Mouse (Mus musculus) spleen, adult 2 months (tissue): ENCODE results near the gene Gga1. TPM values are rescaled to one million over a fixed set of nuclear protein-coding genes. Genes with fewer than 3 reads are reported as not detected.
A peak's percentile ranks its signal among the peaks of the same experiment; 100 is the strongest.

Experiments used
- DNase-seq, 2 experiments: peaks; one replicate each; pipeline versions ENCODE4 v3.0.0 to v3.0.0-alpha.2; 2012 to 2021; ENCODE audit warnings: low spot score in 2 of 2, low read depth in 1 of 2
- H3K27ac ChIP-seq: fragments of 200-500 bp; 2 replicates; pipeline ENCODE4 v1.5.1; 2012; ENCODE audit warnings: low read length, inconsistent platforms; ENCODE audit not compliant: insufficient read depth
- H3K27me3 ChIP-seq: fragments of 200-500 bp; 2 replicates; pipeline ENCODE4 v1.6.1; 2012; ENCODE audit warnings: mild to moderate bottlenecking, moderate library complexity, low read length, inconsistent platforms; ENCODE audit not compliant: control insufficient read depth, insufficient read depth
- H3K36me3 ChIP-seq: fragments of 200-500 bp; 2 replicates; pipeline ENCODE4 v1.6.1; 2012; ENCODE audit warnings: mild to moderate bottlenecking, low read length, inconsistent platforms; ENCODE audit not compliant: control insufficient read depth, insufficient read depth
- H3K4me1 ChIP-seq: fragments of 200-500 bp; 2 replicates; pipeline ENCODE4 v1.6.1; 2011; ENCODE audit warnings: inconsistent platforms; ENCODE audit not compliant: control insufficient read depth, insufficient read depth, insufficient read length
- H3K4me3 ChIP-seq: fragments of 200-500 bp; 2 replicates; pipeline ENCODE4 v1.5.1; 2011; ENCODE audit warnings: mild to moderate bottlenecking, inconsistent platforms; ENCODE audit not compliant: insufficient read depth, insufficient read length; ENCODE audit errors: extremely low read depth
- CTCF ChIP-seq: fragments of 200-500 bp; IDR thresholded peaks from 2 replicates; pipeline ENCODE4 v1.5.1; 2011; ENCODE audit warnings: mild to moderate bottlenecking, inconsistent platforms; ENCODE audit not compliant: insufficient read depth, insufficient read length, insufficient replicate concordance; ENCODE audit errors: extremely low read depth
- POLR2A ChIP-seq: fragments of 200-500 bp; IDR thresholded peaks from 2 replicates; pipeline ENCODE4 v1.6.1; 2011; ENCODE audit warnings: low read depth, low read length, inconsistent platforms
- WGBS: fragments of 180-500 bp; shearing (Covaris S2); methylation state at CpG from one replicate; pipeline ENCODE4 v1.1.7; 2018; 5-methylcytosine and 5-hydroxymethylcytosine counted together
- polyA plus RNA-seq: library from polyadenylated mRNA; depleted of rRNA; stranded (reverse); fragments of >200 nt; gene quantifications from 2 replicates; pipeline ENCODE4 v1.2.3, GENCODE M21; 2012

Gene Gga1
- polyA plus RNA-seq, 1 experiment = 70.2 TPM

DNA sequence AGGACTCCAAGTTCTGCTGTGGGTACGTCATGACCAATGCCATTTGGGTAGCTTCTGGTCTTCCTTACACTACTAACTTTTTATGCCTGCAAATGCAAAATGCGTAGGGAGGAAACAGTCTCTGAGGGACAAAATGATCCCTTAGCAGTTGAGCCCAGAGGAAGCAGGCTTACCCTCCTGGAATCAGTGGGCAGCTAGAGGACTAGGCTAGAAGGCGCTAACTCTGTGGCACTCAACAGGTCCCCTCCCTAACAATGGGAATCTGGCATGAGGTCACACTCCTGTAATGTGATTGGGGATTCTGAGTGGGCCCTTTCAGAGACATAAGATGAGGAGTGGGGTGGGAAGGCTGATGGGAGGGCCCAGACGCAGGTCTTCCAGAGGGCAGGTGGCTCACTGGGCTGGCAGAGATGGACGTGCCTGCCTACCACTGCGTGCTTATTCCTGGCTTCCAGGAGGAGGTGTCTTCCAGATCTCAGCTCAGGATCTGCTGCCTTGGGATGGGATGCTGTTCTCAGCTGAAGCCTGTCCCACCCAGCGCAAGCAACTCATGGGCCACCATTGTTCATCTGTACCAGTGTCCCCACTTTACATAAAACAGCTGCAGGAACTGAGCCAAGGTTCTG, 53.9 kb downstream of the Gga1 start:
- Histone ChIP-seq H3K27me3 (no peaks in the 10 kb centered on the region), H3K36me3 (no peaks in the 10 kb centered on the region), H3K4me1 (peaks cover 12% of the 10 kb centered on the region; the same call in 1 of the 2 replicates), H3K4me3 (no peak overlapping the region), H3K27ac (no peak overlapping the region)
- 96% methylated on average over 7 of the region's 7 CpGs for WGBS
- TF ChIP-seq POLR2A (no peak), CTCF (no peak)
- DNase-seq = no peak

GRCm38 (mm10) chr15:78931577-78931976, 54.6 kb downstream of the Gga1 start:
- peak; percentile 71 to 76 for DNase-seq
- Histone ChIP-seq H3K27me3 (no peaks in the 10 kb centered on the region), H3K27ac (no peak overlapping the region), H3K36me3 (no peaks in the 10 kb centered on the region), H3K4me3 (no peak overlapping the region), H3K4me1 (peaks cover 6% of the 10 kb centered on the region; the same call in 1 of the 2 replicates)
- TF ChIP-seq POLR2A = no peak
- peak; percentile 78; the same call in 1 of the 2 replicates for TF ChIP-seq CTCF
- 5% methylated on average over 3 of the region's 3 CpGs for WGBS

DNA sequence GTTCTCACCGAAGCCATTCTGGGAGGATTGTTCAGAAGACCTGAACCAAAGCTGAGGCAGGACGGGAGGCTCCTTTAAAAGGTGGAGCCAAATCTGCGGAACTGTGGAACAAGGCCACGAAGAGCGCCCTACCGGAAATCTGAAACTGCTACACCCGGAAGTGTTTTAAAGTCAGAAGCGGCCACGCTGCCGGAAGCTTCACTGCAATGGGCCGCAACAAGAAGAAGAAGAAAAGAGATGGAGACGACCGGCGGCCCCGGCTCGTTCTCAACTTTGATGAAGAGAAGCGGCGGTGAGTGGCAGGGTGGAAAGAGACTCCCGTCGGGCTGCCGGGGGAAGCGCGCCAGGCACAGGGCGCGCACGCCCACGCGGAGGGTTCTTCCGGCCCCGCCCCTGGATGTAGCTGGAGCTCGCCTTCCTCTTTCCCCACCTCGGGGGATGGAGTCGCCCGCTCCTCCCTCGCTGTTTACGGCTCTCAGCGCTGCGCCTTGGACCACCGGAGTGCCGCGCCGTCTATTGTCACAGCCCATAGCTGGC, 57.9 kb downstream of the Gga1 start, which contains the start of gene Nol12:
TSS of gene Nol12 (plus strand) at position 150 of the 537 bp plus-strand sequence.
- DNase-seq = peak; percentile 75 to 90
- Histone ChIP-seq H3K27ac (peak within 1 kb of the TSS; percentile 95), H3K36me3 (peaks cover 15% of the 10 kb centered on the region), H3K27me3 (no peaks in the 10 kb centered on the region), H3K4me3 (peak within 1 kb of the TSS; percentile 82), H3K4me1 (no peaks in the 10 kb centered on the region; the same call in 1 of the 2 replicates)
- under 1% methylated on average over 42 of the region's 42 CpGs for WGBS
- TF ChIP-seq CTCF = peak; percentile 9; the same call in 1 of the 2 replicates
- no peak; the same call in 1 of the 2 replicates for TF ChIP-seq POLR2A

DNA sequence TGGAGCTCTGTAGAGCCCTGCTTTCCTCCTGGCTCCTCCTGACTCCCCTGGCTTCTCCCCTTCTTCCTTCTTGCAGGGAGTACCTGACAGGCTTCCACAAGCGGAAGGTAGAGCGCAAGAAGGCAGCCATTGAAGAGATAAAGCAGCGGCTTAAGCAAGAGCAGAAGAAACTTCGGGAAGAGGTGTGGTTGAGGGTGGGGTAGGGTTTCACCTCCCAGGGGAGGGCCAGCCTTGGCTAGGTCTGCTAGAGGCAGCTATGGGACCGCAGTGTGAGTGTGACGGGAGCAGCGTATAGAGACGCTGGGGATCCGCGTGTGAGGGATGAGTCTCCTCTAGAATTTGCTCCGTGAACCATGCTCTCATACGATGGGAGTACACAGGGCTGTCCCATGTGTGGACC, 59.4 kb downstream of the Gga1 start:
- H3K27ac ChIP-seq = no peak overlapping the region
- no peaks in the 10 kb centered on the region for H3K27me3 ChIP-seq
- H3K4me1 ChIP-seq = no peaks in the 10 kb centered on the region; the same call in 1 of the 2 replicates
- no peak for DNase-seq
- peaks cover 23% of the 10 kb centered on the region for H3K36me3 ChIP-seq
- WGBS = 91% methylated on average over 12 of the region's 12 CpGs
- no peak for TF ChIP-seq POLR2A
- TF ChIP-seq CTCF = no peak
- no peak overlapping the region for H3K4me3 ChIP-seq

DNA sequence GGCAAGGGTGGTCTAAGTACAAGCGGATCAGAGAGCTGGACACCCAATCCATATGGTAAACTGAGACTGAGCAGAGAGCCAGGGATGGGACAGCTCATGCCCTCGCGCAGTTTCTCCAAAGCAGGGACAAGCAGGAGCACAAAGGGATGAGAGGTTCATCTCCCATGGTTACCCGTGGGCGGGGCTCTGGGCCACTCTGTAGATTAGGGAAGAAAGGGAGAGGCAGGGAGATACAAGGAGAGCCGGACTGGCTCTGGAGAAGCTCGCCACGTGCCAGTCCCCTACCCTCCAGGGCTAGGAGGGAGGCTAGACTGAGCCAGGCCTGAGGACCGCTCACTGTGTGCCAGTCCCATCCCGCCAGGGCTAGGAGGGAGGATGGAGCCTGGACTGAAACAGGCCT, 60.3 kb downstream of the Gga1 start:
- Histone ChIP-seq H3K36me3 (peaks cover 24% of the 10 kb centered on the region), H3K27me3 (no peaks in the 10 kb centered on the region), H3K27ac (no peak overlapping the region), H3K4me3 (no peak overlapping the region), H3K4me1 (no peaks in the 10 kb centered on the region)
- TF ChIP-seq POLR2A = no peak
- TF ChIP-seq CTCF = no peak
- 94% methylated on average over 10 of the region's 10 CpGs for WGBS
- DNase-seq = no peak

DNA sequence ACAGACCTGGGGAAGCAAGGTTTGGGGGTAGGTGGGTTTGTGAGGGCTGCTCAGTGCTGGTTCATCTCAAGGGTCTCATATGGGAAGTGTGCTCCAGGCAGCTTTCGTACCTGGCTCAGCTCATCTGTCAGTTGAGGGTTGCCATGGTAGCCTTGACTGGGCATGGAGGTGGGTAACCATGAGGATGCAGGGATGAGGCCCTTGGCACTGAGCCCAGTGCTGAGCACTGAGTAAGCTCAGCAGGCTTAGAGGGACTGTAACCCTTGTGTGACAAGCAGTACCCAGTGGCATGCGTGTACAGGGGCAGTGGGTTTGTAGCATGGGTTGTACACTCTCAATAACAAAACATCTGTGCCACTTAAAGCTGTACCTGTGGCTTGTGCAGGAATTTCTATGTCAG, 61.0 kb downstream of the Gga1 start:
- Histone ChIP-seq H3K27me3 (no peaks in the 10 kb centered on the region), H3K4me3 (no peak overlapping the region), H3K36me3 (peaks cover 24% of the 10 kb centered on the region), H3K4me1 (no peaks in the 10 kb centered on the region), H3K27ac (no peak overlapping the region)
- TF ChIP-seq POLR2A (no peak), CTCF (no peak)
- no peak for DNase-seq
- 93% methylated on average over 2 of the region's 2 CpGs for WGBS

DNA sequence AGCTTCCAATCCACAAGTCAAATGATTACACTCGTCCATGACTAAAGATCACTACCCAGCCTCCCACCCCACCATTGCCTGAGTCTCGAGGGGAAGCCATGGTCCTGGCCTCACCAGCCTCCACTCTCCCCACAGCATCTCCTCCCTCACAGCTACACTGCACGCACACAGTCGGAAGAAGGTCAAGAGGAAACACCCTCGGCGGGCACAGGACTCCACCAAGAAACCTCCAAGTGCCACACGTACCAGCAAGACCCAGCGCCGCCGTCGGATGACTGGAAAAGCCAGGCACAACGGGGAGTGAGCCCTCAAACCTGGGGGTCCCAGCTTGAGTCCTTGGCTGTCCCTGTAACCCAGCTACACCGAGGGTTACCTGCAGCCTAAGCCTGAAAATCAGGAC, 63.3 kb downstream of the Gga1 start:
- WGBS = 89% methylated on average over 13 of the region's 13 CpGs
- TF ChIP-seq CTCF = no peak
- peaks cover 24% of the 10 kb centered on the region for H3K36me3 ChIP-seq
- DNase-seq = no peak
- no peaks in the 10 kb centered on the region for H3K27me3 ChIP-seq
- no peak overlapping the region for H3K4me3 ChIP-seq
- no peaks in the 10 kb centered on the region for H3K4me1 ChIP-seq
- H3K27ac ChIP-seq = no peak overlapping the region
